Mouse (Mus musculus): Measurements from ENCODE around the gene Gpm6a.

GRCm38 (mm10) chr8:55034309-55034708 is 79.7 kb downstream of the Gpm6a start:
- TF ChIP-seq CTCF (IDR thresholded peaks at IDR 0.05; ENCODE audit: low read depth) (no peak), EP300 (IDR thresholded peaks at IDR 0.05; ENCODE audit: low read depth) (no peak)

Measured in liver, postnatal 0 days (tissue).